Mouse (Mus musculus) heart, adult 11 months (tissue): ENCODE measurements around the gene Lrrc36.
A peak's percentile ranks its signal among the peaks of the same experiment; 100 is the strongest.

Experiments
- DNase-seq: peaks from one replicate; pipeline ENCODE4 v3.0.0; 2022

Gene Lrrc36

GRCm38 (mm10) chr8:105433021-105433420 lies 19.6 kb downstream of the Lrrc36 start:
- DNase-seq, result peak; percentile 87

GRCm38 (mm10) chr8:105433511-105433910 lies 20.1 kb downstream of the Lrrc36 start:
- peak; percentile 95 for DNase-seq

GRCm38 (mm10) chr8:105434136-105434535 lies 20.8 kb downstream of the Lrrc36 start:
- DNase-seq, result peak; percentile 42

DNA sequence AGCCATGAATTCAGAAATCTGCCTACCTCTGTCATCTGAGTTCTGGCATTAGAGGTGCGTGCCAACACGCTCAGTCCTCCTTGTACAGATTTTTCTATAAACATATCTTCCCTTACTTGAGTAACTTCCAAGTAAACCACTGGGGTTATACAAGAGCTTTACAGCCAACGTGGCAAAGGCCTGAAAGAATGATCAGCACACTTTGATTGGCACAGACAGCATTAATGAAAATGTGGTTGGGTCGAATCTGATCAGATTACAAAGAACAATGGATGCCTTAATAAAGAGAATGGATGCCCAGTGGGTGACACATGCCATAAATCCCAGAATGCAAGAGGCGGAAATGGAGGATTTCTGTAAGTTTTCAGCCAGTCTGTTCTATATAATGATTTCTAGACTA lies 22.8 kb downstream of the Lrrc36 start:
- no peak for DNase-seq

GRCm38 (mm10) chr8:105437078-105437748 lies 23.8 kb downstream of the Lrrc36 start:
- DNase-seq, result peak; percentile 78

GRCm38 (mm10) chr8:105438865-105439264 lies 25.5 kb downstream of the Lrrc36 start:
- DNase-seq, result peak; percentile 89

GRCm38 (mm10) chr8:105441433-105441832 lies 28.1 kb downstream of the Lrrc36 start:
- peak; percentile 82 for DNase-seq

DNA sequence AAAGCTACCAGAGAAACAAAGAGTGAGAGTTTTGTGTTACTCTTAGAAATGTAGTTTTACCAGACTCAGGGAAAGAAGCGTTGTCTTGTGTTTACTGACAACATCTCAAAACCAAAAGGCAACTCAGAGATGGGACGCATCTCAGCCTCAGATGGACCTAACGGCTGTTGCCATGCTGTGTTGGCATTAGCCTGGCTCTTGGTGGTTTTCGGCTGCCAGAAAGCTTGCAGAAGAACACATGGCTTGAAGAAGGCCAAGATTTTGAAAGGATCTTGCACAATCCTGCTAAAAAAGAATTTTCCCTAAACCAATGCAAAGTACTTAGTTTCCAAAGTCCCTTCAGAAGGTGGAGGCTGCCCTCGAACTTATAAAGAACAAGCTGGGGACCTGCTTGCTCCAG lies 29.3 kb downstream of the Lrrc36 start:
- peak; percentile 58 for DNase-seq

DNA sequence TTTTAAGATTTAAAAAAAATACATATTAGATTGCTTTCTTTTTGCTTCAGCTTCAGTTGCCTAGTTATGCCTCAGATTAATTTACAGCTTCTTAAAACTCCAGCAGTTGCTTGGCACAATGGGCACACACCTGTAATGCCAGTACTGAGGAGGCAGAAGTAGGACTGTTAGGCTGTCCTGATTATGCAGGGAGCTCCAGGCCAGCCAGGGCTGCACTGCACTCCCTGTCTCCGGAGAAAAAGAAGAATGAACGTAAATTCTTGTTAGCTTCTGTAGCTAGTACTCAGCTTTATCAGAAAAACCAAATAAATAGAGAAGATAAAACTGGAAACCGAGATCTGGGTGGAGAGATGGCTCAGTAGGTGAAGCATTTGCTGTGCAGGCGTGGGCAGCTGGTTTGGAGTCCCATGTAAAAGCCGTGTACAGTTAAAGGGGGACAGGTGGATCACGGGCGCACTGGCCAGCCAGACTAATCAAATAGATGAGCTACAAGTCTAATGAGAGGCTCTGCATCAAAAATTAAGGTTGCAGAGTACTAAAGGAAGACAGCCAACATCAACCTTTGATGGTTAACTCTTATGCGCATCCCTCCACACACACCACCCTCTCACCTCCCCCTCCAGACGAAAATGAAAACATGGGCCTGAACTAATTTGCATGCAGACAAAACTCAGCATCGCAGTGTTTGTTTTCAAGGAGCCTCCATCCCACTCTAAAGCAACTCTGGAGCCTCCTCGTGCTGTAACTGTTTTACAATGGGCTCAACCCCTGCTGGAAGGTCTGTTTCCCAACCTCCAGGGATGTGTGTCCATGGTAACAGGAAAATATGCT lies 32.1 kb downstream of the Lrrc36 start:
- peak; percentile 95 for DNase-seq

- DNase-seq, result no peak
Observed at GRCm38 (mm10) chr8:105446127-105446552, 32.8 kb downstream of the Lrrc36 start.

GRCm38 (mm10) chr8:105448188-105448587 lies 34.8 kb downstream of the Lrrc36 start:
- no peak for DNase-seq

DNA sequence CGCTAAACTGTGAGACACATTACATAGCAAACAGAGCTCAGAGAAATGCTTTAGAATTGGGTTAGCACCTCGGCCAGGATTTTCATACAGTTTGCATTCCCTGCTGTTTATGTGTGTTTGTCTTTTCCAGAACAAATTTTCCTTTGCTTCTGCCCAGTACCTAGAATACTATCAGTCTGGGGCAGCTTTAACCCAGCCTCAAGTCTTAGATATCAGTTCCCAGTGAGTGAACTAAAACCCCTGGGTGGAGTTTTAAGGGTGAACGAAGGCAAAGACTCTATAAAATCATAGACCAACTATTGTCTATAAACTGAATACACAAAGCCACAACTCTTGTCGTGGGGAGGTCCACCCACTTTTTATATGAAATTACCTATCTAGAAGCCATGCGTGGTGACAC lies 35.2 kb downstream of the Lrrc36 start:
- peak; percentile 56 for DNase-seq

- peak; percentile 23 for DNase-seq
Observed at GRCm38 (mm10) chr8:105450977-105451376, 37.6 kb downstream of the Lrrc36 start.

GRCm38 (mm10) chr8:105451903-105452603 lies 38.7 kb downstream of the Lrrc36 start:
- peak; percentile 95 for DNase-seq

DNA sequence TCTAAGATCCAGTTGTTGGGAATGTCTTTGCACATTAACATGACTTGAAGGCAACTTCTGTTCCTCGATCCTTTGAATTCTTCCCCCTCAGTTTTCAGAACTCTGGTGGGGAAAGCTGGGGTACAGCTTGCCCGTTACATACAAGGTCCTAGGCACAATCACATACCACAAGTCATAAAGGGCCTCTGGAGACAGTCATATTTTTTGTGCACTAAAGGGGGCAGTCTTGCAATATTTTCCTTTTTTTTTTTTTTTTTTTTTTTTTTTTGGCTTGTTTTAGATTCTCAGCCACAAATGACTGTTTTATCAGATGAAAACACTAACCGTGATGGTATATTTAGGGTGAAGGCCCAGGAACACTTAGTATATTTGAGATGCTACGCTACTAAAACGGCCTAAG lies 39.9 kb downstream of the Lrrc36 start:
- DNase-seq, result peak; percentile 88

DNA sequence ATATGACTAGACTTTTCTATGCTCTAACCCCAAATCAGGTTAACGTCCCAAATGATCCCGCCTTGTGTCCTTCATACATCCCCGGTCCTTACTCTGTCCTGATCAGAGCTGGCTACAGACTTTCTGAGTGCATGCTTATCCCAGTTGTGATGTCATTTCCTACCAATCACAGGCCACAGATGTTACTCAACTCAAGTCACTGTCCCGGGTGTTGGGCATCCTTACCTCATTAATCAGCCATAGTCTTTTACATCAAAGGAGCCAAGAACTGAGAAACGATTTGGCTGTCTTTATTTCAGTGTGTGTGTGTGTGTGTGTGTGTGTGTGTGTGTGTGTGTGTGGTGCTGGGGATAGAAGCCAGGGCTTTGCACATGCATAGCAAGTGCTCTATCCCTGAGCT lies 40.7 kb downstream of the Lrrc36 start:
- peak; percentile 90 for DNase-seq

DNA sequence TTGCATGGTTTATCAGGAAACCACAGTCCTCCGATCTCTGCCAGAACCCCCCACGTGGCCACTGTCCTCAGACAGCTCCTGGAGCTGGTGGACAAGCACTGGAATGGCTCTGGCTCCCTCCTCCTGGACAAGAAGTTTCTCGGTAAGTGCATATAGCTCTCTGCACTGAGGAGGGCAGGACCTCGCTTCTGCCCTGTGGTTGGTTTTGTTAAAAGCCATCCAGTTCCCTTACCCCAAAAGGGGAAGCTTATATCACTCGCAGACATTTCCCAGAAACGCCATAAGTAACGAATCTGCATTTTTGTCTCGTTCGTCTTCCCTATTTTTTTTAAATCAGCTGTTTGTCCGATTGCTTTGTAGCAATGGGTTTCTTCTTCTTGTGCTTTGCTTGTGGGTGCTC lies 41.8 kb downstream of the Lrrc36 start:
- peak; percentile 92 for DNase-seq

DNA sequence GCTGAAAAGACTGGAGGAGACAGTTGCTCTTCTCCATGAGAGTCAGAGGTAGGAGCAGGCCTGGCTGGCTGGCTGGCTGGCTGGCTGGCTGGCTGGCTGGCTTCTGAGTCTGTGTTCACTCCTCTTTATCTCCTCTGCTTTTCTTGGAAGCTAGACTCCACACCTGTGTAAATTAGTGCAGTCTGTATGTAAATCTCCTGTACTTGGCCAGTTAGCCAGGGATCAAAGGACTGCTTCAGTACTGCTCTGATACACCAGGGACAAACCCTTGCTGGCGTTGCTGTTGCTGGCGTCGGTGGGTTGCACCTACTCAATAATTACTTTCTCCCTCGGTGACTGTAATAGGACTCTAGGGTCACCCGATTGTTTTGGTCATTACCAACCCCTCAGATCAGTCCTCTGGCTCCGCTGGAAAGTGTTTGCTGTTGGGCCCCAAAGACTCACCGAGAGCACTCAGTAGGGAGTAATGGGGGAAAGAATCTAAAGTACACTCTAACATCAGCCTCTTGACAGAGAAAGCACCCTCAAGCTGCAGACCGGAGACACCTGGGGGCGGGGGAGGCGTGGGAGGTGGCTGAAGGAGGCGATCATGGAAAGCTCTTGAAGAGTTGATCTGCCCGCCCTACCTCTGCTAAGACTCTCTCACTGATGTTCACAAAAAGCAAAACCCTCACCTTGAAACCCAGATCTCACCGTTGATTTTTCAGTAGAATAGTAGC lies 47.9 kb downstream of the Lrrc36 start:
- DNase-seq, result peak; percentile 71

DNA sequence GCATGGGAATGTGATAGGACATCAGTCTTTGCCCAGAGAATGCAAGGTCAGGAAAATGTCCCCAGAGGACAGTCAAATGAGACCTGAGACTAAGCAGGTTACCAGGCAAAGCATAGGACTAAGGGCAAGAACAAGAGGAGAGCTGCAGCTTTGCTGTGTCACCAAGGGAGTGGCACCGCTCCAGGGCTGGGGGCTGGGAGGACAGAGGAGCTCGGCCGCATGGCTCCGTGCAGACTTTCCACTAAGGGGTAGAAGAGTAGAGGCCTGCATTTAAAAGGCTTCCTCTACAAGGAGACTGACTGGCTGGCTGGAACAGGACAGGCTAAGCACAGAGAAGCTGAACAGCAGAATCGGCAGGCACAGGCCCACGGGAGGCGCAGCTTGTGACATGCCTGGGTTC lies 51.2 kb downstream of the Lrrc36 start:
- peak; percentile 90 for DNase-seq

- DNase-seq, result no peak
Observed at GRCm38 (mm10) chr8:105466246-105466645, 52.9 kb downstream of the Lrrc36 start.

- peak; percentile 94 for DNase-seq
Observed at GRCm38 (mm10) chr8:105466700-105467291, 53.4 kb downstream of the Lrrc36 start.

DNA sequence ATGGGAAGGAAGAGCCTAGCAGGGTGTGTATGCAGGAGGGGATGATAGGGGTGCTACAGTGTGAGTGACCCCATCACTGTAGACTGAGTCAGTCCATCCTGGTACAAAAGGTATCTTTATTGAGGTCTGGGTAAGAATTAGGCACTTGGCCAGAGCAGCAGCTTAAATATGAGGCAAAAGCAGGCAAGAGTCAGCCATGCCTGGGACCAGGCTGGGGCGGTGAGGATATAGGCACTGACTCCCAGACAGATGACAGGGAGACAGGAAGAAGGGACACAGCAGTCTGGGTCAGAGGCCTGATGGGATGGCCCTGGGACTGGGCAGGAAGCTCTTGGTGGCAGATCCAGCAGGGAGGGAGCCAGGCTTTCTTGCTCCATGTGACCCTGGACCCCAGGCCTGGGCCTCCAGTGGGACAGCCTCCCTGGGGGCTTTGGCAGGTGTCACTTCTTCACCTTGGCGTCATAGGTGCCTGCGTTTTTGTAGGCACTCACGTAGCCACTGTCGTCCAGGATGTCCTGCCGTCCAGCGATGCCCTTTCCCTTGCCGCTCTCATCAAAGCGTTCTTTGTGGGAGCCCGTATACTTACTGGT lies 54.1 kb downstream of the Lrrc36 start:
- DNase-seq, result peak; percentile 92
